Mouse (Mus musculus): ENCODE measurements around the gene Kif2a.
"Not testable (repeated sequence)": the region's sequence is repeated elsewhere in the genome, so short reads cannot be mapped to it uniquely, and the experiment has no call there.

The Kif2a gene

DNA sequence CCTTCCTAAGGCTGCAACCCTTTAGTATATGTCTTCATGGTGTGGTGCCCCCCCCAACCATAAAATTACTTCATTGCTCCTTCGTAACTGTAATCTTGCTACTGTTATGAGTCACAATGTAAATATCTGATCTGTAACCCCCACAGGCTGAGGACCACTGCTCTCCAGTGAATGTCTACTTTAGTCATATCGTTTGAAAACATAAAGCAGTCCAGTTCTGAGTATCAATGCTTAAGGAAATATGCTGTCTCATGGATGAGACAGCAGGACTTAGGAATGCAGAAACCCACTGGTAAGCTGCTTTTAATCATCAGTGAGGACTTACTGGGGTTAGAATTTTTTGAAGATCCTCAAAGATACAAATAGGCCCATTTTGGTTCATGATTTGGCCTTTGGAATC is 2.5 kb downstream of the Kif2a start:
- DNase-seq = no peak

GRCm38 (mm10) chr13:107013926-107014325 is 8.0 kb downstream of the Kif2a start:
- DNase-seq = no peak

DNA sequence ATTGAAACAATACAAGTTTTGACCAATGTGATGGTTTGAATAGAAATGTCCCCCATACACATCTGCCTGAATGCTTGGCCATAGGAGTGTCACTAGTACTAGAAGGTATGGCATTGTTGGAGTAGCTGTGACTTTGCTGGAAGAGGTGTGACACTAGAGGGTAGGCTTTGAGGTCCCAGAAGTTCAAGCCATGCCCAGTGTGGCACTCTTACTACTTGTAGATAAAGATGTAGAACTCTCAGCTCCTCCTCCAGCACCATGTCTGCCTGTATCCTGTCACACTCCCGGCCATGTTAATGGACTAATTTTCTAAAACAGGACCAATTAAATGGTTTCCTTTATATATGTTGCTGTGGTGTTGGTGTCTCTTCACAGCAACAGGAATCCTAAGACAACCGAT is 10.3 kb downstream of the Kif2a start:
- DNase-seq = no peak

DNA sequence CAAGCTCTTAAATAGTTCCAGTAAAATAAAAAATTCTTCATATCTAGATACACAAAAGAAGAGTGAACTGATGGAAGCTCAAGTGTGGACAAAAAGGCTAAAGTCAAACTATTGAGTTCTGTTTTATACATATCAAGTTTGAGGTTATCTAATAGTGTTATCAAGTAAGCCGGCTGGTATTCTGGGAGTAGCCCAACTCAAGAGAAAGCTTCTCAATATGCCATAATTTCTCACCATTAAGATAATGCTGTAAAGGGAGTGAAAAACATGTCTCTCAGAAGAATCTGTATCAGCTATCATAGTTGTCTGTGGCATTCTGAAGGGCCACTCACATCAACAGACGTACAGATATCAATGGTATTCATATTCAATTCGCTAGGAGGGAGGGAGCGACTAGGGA is 13.8 kb downstream of the Kif2a start:
- DNase-seq = no peak

GRCm38 (mm10) chr13:107003211-107003610 is 18.7 kb downstream of the Kif2a start:
- no peak for DNase-seq

DNA sequence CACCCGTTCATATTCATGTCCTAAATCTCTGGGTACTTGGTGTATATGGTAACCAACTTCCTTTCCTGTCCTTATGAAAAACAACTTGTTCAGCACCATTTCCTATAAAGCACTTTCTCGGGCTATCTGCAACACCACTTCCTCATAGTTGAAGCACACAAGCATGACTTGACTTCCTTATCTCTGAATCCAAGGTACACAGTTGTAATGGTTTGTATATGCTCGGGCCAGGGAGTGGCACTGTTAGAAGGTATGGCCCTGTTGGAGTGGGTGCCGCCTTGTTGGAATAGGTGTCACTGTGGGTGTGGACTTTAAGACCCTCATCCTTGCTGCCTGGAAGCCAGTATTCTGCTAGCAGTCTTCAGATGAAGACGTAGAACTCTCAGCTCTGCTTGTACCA is 23.3 kb downstream of the Kif2a start:
- DNase-seq = no peak

DNA sequence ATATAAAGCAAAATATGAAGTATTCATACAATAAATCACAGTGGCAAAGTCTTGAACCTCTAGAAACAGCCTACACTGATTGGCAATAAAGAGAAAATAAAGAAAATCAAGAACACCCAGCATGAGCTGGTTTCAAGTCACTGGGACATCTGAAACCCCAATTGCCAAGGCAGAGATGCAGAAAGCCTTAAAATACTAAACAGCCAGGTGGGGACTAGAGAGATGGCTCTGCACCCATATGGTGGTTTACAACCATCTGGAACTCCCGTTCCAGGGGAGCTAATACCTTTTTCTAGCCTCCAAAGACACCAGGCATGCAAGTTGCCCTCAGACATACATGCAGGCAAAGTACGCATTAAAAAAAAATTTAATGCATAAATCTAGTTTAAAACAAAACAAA is 23.9 kb downstream of the Kif2a start:
- DNase-seq = no peak

GRCm38 (mm10) chr13:106997557-106997956 is 24.4 kb downstream of the Kif2a start:
- DNase-seq = not testable (repeated sequence)

GRCm38 (mm10) chr13:106996891-106997290 is 25.0 kb downstream of the Kif2a start:
- no peak for DNase-seq

- DNase-seq = no peak
Observed at GRCm38 (mm10) chr13:106961496-106961895, 60.4 kb downstream of the Kif2a start.

GRCm38 (mm10) chr13:106960557-106960956 is 61.4 kb downstream of the Kif2a start:
- no peak for DNase-seq

DNA sequence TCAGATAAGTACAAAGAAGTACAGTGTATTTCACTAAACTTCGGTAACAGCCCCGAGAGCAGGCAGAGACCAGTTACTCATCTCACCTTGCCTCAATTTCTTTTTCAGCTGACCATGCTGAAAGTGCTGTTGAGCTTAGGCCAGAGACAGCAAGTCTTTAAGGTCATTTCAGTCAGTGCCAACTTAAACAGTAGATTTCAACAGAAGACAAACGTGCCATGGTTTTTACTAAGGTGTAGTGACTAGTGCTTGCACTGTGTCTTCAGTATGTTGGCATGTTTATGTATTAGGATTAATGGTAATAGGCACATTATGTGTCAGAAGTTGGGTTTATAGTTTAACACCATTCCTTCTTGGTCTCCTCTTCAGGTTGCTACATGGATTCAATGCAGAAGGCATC is 63.6 kb downstream of the Kif2a start:
- no peak for DNase-seq

- DNase-seq = no peak
Observed at GRCm38 (mm10) chr13:106957554-106957953, 64.4 kb downstream of the Kif2a start.

DNA sequence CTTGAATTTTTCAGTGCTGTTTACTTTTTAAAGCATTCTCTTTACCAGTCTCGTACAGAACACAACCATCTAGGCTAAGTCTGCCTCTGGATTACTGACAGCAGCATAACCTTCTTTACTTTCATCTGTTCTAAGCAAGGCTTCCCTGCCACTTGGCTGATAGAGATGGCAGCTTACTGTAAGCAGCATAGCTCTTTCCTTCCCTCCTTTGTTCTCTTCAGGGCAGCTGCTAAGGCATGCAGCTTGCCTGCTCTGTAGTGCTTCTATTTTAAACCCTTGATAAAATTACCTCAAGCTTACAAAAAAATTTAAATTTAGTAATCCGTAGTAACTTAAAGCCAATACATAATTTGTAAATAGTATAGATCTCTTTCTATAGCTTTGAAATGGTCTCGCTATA is 67.0 kb downstream of the Kif2a start:
- DNase-seq = no peak

DNA sequence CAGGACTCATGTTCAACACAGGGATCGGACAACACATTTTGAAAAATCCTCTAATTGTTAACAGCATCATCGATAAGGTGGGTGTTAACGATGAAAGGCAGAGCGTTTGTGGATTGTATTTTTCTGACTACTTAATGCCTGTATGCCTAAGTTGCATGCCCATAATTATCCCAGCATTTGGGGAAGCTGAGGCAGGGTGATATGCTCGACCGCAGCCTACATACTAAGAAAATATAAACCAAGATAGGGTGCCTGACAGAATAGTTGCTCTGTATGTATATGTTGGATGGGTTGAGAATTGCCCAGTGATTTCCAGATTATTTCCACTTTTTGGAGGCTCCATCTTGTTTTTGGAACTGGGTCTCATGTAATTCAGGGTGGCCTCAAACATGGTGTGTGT is 74.3 kb downstream of the Kif2a start:
- no peak for DNase-seq

GRCm38 (mm10) chr13:106946594-106947540 is 75.1 kb downstream of the Kif2a start, which contains the start of gene Dimt1:
Gene Dimt1, plus strand, starts transcription at chr13:106947127.
- peak; percentile 96 for DNase-seq

DNA sequence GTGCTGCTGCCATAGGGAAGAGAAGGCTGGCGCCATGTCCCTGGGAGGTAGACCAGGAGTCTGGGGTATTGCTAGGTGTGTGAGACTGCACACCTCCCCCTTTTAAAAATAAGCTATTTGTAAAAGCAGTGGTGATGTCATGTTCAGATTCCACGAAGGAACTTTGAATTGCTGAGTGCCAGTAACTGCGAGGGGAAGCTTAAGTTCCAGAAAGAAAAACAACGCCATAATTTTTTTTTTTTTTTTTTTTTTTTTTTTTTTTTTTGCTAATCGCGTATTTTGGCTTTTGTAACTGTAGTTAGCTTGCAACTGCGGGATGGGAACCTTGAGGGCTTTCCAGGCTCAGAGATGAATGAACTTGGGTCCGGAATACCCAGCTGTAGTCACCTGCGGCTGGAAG is 76.4 kb downstream of the Kif2a start:
- no peak for DNase-seq

- DNase-seq = no peak
Observed at GRCm38 (mm10) chr13:106942721-106943120, 79.2 kb downstream of the Kif2a start.

DNA sequence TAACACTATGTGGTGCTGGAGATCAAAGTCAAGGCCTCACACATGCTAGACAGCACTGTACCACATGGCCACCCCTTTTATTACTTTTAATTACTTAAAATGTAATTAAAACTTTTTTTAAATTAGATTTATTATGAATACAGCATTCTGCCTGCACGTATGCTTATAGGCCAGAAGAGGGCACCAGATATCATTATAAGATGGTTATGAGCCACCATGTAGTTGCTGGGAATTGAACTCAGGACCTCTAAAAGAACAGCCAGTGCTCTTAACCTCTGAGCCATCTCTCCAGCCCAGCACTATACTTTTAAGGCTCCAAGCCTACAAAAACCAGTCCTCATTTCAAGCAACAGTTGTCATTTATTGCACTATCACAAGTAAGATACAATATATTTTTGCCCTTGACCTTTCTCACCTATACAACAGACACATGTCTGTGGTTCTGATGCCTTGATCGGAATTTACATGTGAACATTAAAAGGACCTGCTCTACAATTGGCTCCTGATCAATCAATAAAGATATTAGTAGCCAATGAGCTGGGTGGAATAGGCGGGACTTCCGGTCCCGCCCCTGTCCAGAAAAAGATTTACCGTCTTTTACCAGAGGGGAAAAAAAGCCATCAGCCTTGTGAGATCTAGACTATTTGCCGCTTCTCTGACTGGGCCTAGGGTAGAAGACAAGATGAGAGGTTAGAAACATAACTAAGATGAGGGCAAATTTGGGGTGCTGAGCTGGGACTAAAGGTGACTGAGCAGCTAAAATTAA is 80.5 kb downstream of the Kif2a start:
- DNase-seq = no peak

DNA sequence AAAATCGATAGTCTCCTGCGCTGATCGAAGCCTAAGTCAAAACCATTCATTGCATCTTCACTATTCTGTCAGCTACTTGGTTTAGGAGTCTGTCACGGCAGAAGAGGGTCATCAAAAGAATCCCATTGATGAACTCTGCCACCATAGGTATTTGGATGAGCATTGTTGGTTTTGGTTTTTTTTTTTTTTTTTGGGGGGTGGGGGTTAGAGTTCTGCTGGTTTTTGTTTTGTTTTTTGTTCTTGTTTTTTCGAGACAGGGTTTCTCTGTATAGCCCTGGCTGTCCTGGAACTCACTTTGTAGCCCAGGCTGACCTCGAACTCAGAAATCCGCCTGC is 84.8 kb downstream of the Kif2a start:
- no peak for DNase-seq

- DNase-seq = peak; percentile 94
Observed at GRCm38 (mm10) chr13:106936256-106937137, 85.4 kb downstream of the Kif2a start, which contains the start of gene Ipo11. Gene Ipo11, minus strand, starts transcription at chr13:106936958.

DNA sequence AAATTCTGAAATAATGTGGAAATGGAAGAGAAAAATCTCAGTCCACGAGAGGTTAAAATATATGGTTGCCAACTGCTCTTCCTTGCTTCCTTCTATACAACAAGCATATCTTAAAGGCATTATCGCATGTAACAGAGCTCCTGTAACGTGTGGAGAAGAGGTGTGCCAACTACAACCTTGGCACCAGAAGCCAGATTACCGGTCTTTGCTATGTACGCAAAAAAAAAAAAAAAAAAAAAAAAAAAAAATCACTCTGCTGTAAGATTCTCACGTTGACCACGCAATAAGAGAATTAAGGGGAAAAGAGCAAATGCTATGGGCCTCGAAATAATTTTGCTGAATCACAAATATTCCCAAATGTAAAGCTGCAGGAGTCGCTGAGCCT is 86.1 kb downstream of the Kif2a start:
- DNase-seq = no peak

DNA sequence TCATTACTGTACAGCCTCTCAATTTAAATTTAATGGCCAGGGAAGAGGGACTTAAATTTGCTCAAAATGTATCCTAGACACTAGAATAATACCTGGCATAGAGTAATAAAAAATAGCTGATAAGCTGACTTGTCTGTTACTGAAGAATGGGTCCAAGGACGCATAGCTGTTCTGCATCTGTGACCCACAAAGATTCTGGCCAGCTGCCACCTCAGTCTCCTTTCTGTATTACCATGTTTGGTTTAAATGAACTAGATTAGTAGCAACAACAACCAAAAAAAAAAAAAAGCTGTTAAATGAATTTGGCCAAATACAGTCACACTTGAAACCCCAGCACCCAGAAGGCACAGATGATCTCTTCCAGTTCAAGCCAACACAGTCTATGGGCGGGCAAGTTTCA is 92.7 kb downstream of the Kif2a start:
- DNase-seq = no peak

Measured in layer of hippocampus, adult 9-11 months (tissue).